Mouse (Mus musculus): ENCODE data around the gene Homer2. TPM values are rescaled to one million over a fixed set of nuclear protein-coding genes. Genes with fewer than 3 reads are reported as not detected.

Gene Homer2
- total RNA-seq (2018; cell fraction: chromatin; rRNA removed), result under 1 TPM in 1 of 26 experiments, not detected in 25; 0.28 TPM
- total RNA-seq (2018; cell fraction: cytosol; rRNA removed), result not detected
- total RNA-seq (2018; cell fraction: nucleus; rRNA removed), result not detected
- not detected in 3 replicates for polyA plus RNA-seq (2018)

GRCm38 (mm10) chr7:81707471-81708140 is at the start of gene Homer2:
Homer2 (minus strand) TSS chr7:81707527.
- 78% methylated on average over 14 of the region's 14 CpGs for WGBS (ENCODE audit: missing documents)

DNA sequence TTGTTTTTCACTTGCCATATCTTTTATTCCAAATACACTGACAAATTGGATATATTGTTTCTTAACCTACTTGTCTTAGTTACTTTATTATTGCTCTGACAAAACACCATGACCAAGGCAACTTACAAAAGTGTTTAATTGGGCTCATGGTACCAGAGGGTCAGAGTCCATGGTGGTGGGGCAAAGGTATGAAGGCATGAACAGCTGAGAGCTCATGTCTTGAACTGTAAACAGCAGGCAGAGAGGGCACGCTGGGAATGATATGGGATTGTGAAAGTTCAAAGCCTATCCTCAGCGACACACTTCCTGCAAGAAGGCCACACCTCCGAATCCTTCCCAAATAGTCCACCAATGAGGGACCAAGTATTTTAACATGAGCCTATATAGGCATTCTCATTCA is 40.6 kb upstream of the Homer2 start:
- WGBS (ENCODE audit: missing documents), result 84% methylated on average over 3 of the region's 3 CpGs
- H3K36me3 ChIP-seq (ENCODE audit: inconsistent target), result no peaks in the 10 kb centered on the region
- no peaks in the 10 kb centered on the region for H3K79me2 ChIP-seq (ENCODE audit: inconsistent target)

More at GRCm38 (mm10) chr7:81707471-81708140, at the start of gene Homer2:
- H3K27ac ChIP-seq, result no peak within 1 kb of the TSS
- H3K4me3 ChIP-seq (ENCODE audit: inconsistent target), result no peak within 1 kb of the TSS
- no peaks in the 10 kb centered on the region for H3K36me3 ChIP-seq (ENCODE audit: inconsistent target)
- no peaks in the 10 kb centered on the region for H3K79me2 ChIP-seq (ENCODE audit: inconsistent target)

GRCm38 (mm10) chr7:81744145-81744544 is 36.8 kb upstream of the Homer2 start:
- Histone ChIP-seq H3K27ac (no peak overlapping the region), H3K79me2 (ENCODE audit: inconsistent target) (no peaks in the 10 kb centered on the region), H3K4me3 (ENCODE audit: inconsistent target) (no peak overlapping the region), H3K36me3 (ENCODE audit: inconsistent target) (no peaks in the 10 kb centered on the region)
- 52% methylated on average over 4 of the region's 4 CpGs for WGBS (ENCODE audit: missing documents)

More for the DNA sequence above, 40.6 kb upstream of the Homer2 start:
- Histone ChIP-seq H3K4me3 (ENCODE audit: inconsistent target) (no peak overlapping the region), H3K27ac (no peak overlapping the region)

GRCm38 (mm10) chr7:81740010-81740409 is 32.7 kb upstream of the Homer2 start:
- no peak overlapping the region for H3K27ac ChIP-seq
- WGBS (ENCODE audit: missing documents), result 85% methylated on average over 6 of the region's 7 CpGs
- no peaks in the 10 kb centered on the region for H3K79me2 ChIP-seq (ENCODE audit: inconsistent target)
- H3K36me3 ChIP-seq (ENCODE audit: inconsistent target), result no peaks in the 10 kb centered on the region
- H3K4me3 ChIP-seq (ENCODE audit: inconsistent target), result no peak overlapping the region

- Histone ChIP-seq H3K4me3 (ENCODE audit: inconsistent target) (no peak overlapping the region), H3K27ac (no peak overlapping the region), H3K36me3 (ENCODE audit: inconsistent target) (no peaks in the 10 kb centered on the region), H3K79me2 (ENCODE audit: inconsistent target) (no peaks in the 10 kb centered on the region)
- WGBS (ENCODE audit: missing documents), result 84% methylated on average over 8 of the region's 8 CpGs
Measured at GRCm38 (mm10) chr7:81738720-81739385, 31.5 kb upstream of the Homer2 start.

DNA sequence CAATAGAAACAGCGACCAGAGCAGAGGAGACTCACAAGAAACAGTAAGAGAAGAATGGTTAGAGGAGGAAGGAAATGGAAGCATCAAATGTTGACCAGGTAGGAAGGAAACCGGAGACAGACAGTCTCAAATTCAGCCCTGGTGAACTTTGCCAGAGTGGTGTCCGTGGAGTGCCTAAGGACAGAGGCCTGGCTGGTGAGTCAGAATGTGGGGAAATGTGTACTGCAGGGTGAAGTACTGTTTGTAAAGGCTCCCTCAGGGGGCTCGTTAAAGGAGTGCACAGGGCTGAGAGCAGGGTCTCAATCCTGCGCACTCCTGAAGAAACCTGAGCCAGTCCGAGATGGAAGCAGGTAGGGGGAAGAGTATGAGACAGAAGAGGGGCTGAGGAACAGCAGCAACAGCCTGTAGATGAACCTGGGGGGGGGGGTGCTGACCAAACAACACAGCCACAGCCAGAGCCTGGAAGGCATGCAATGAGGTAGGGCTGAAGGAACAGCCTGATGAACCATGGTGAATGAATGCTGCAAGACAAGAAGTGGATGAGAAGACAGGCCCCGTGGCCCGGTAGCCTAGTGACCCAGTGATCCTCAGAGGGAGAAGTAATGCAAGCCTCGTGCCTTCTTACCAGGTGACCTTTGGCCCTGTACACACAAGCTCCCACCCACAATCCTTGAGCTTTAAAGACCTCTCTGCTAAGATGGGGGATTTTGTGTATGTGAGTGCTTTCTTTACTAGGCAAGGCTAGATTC is 28.1 kb upstream of the Homer2 start:
- Histone ChIP-seq H3K4me3 (ENCODE audit: inconsistent target) (no peak overlapping the region), H3K36me3 (ENCODE audit: inconsistent target) (no peaks in the 10 kb centered on the region), H3K27ac (no peak overlapping the region), H3K79me2 (ENCODE audit: inconsistent target) (no peaks in the 10 kb centered on the region)
- WGBS (ENCODE audit: missing documents), result 81% methylated on average over 9 of the region's 9 CpGs

GRCm38 (mm10) chr7:81732183-81733089 is 25.1 kb upstream of the Homer2 start:
- WGBS (ENCODE audit: missing documents), result 54% methylated on average over 12 of the region's 12 CpGs
- no peaks in the 10 kb centered on the region for H3K36me3 ChIP-seq (ENCODE audit: inconsistent target)
- no peak overlapping the region for H3K4me3 ChIP-seq (ENCODE audit: inconsistent target)
- no peaks in the 10 kb centered on the region for H3K79me2 ChIP-seq (ENCODE audit: inconsistent target)
- no peak overlapping the region for H3K27ac ChIP-seq

GRCm38 (mm10) chr7:81731181-81731651 is 23.9 kb upstream of the Homer2 start:
- H3K27ac ChIP-seq, result no peak overlapping the region
- 90% methylated on average over 6 of the region's 6 CpGs for WGBS (ENCODE audit: missing documents)
- no peak overlapping the region for H3K4me3 ChIP-seq (ENCODE audit: inconsistent target)
- H3K79me2 ChIP-seq (ENCODE audit: inconsistent target), result no peaks in the 10 kb centered on the region
- H3K36me3 ChIP-seq (ENCODE audit: inconsistent target), result no peaks in the 10 kb centered on the region

DNA sequence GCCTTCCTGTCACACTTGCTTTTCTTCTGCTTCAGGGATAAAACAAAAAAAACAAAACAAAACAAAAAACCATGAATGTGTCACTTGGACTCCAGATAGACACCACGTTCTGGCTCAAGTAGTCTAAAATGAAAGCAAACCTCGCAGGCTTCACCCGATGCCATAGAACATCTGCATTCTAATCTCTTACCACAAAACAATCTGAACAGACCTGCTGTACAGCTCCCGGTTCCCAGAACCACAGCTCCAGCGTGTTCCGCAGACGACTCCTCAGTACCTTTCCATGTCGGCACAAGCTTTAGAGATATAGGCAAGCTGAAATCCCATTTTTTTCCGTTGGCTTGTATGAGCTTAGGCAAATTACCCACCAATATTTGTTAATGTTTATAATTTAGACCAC is 22.5 kb upstream of the Homer2 start:
- Histone ChIP-seq H3K79me2 (ENCODE audit: inconsistent target) (no peaks in the 10 kb centered on the region), H3K36me3 (ENCODE audit: inconsistent target) (no peaks in the 10 kb centered on the region), H3K27ac (no peak overlapping the region), H3K4me3 (ENCODE audit: inconsistent target) (no peak overlapping the region)
- 48% methylated on average over 9 of the region's 9 CpGs for WGBS (ENCODE audit: missing documents)

- no peaks in the 10 kb centered on the region for H3K79me2 ChIP-seq (ENCODE audit: inconsistent target)
- 54% methylated on average over 9 of the region's 9 CpGs for WGBS (ENCODE audit: missing documents)
- H3K36me3 ChIP-seq (ENCODE audit: inconsistent target), result no peaks in the 10 kb centered on the region
Measured at GRCm38 (mm10) chr7:81727716-81728115, 20.4 kb upstream of the Homer2 start.

GRCm38 (mm10) chr7:81726728-81727005 is 19.3 kb upstream of the Homer2 start:
- H3K4me3 ChIP-seq (ENCODE audit: inconsistent target), result no peak overlapping the region
- H3K27ac ChIP-seq, result no peak overlapping the region
- no peaks in the 10 kb centered on the region for H3K36me3 ChIP-seq (ENCODE audit: inconsistent target)
- no peaks in the 10 kb centered on the region for H3K79me2 ChIP-seq (ENCODE audit: inconsistent target)
- WGBS (ENCODE audit: missing documents), result 100% methylated on average over 2 of the region's 2 CpGs

More at GRCm38 (mm10) chr7:81727716-81728115, 20.4 kb upstream of the Homer2 start:
- Histone ChIP-seq H3K27ac (no peak overlapping the region), H3K4me3 (ENCODE audit: inconsistent target) (no peak overlapping the region)

DNA sequence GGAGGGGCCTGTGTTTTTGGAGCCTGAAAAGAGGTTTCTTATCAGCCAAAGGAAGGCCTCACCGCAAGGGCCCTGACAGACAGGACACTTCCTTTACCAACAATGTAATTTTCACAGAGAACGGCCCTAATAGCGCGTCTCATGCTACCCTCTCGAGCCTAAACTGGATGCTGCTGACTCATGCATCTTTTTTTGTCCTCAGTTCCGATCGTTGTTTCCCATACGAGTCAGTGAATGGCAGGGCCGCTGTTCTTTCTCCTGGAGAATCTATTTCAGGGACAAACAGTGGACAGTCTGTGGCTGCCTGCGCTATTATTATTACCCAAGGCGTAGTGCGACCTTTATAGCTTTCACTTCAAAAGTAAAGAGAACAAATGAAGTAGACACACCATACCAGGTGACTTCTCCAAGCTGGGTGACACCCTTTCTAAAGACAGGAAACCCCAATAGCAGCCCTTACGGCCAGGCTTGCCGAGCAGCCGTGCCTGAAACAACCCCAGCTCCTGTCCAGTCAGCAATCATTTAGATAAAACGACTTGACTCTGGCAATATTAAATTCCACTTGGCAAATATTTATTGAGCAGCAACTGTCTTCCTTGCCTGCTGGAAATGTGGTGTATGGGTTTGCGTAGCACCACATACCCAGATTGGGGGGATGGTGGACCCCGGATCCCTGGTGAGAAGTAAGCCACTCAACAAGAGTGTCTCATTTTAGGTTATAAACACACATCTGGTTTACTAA is 18.8 kb upstream of the Homer2 start:
- WGBS (ENCODE audit: missing documents), result 17% methylated on average over 18 of the region's 18 CpGs
- Histone ChIP-seq H3K27ac (no peak overlapping the region), H3K79me2 (ENCODE audit: inconsistent target) (no peaks in the 10 kb centered on the region), H3K4me3 (ENCODE audit: inconsistent target) (no peak overlapping the region), H3K36me3 (ENCODE audit: inconsistent target) (no peaks in the 10 kb centered on the region)

GRCm38 (mm10) chr7:81723851-81724250 is 16.5 kb upstream of the Homer2 start:
- no peak overlapping the region for H3K4me3 ChIP-seq (ENCODE audit: inconsistent target)
- H3K79me2 ChIP-seq (ENCODE audit: inconsistent target), result no peaks in the 10 kb centered on the region
- 87% methylated on average over 10 of the region's 10 CpGs for WGBS (ENCODE audit: missing documents)
- no peak overlapping the region for H3K27ac ChIP-seq
- no peaks in the 10 kb centered on the region for H3K36me3 ChIP-seq (ENCODE audit: inconsistent target)
